ENCODE assay signal across 8 mouse cellular contexts in genomic region chr8:123948942-123949685, GRCm38 (mm10). TPM values are rescaled to one million over a fixed set of nuclear protein-coding genes. Genes with fewer than 3 reads are reported as not detected.
DNase-seq lines count a peak whose midpoint lies in the region; ATAC-seq lines count a peak whose summit lies in the region.

Gene Nup133, minus strand, starts transcription at chr8:123949265.

- H3K27ac ChIP-seq in hindbrain, embryonic 11.5 days (ENCODE audit: low read depth, low read length), result peak within 1 kb of the TSS; percentile 32; the same call in 1 of the 2 replicates

- peak; percentile 99 for DNase-seq in Muller cell, postnatal 12 days (ENCODE audit: inconsistent ontology term)
- peak; percentile 99 for DNase-seq in cerebellum, adult 9-11 months
- DNase-seq in frontal cortex, adult 2 months (ENCODE audit: extremely low spot score in 1 of 2, low spot score in 1 of 2), result peak; percentile 97 to 100
- DNase-seq in hindbrain, embryonic 11.5 days (ENCODE audit: low spot score), result peak; percentile 100
- DNase-seq in layer of hippocampus, postnatal 10 days (ENCODE audit: low spot score in 2 of 2), result peak; percentile 100
- peak; percentile 100 for DNase-seq in lung, postnatal 10 days
- peak; percentile 99 for DNase-seq in ovary, postnatal 36 days (ENCODE audit: low spot score)
- DNase-seq in thymus, postnatal 25 days, result peak; percentile 99

- H3K4me3 ChIP-seq in hindbrain, embryonic 11.5 days (ENCODE audit: low read depth, low read length), result peak within 1 kb of the TSS; percentile 98

- H3K4me2 ChIP-seq in hindbrain, embryonic 11.5 days (replicated peaks; ENCODE audit: low read depth, low read length), result peak within 1 kb of the TSS; percentile 82

- H3K9me3 ChIP-seq in hindbrain, embryonic 11.5 days (ENCODE audit: control insufficient read depth, low read length), result no peaks in the 10 kb centered on the region

- under 1% methylated on average over 77 of the region's 77 CpGs for WGBS in hindbrain, embryonic 11.5 days

- no peaks in the 10 kb centered on the region for H3K27me3 ChIP-seq in hindbrain, embryonic 11.5 days (ENCODE audit: control insufficient read depth, insufficient read depth, low read length)

- peak; percentile 88 for ATAC-seq in hindbrain, embryonic 11.5 days (ENCODE audit: low FRiP score)

- no peaks in the 10 kb centered on the region for H3K36me3 ChIP-seq in hindbrain, embryonic 11.5 days (ENCODE audit: control insufficient read depth, insufficient read depth, low read length)

- 0 out of 2 replicates have a peak, but pooled peaks cover 2% of the 10 kb centered on the region for H3K4me1 ChIP-seq in hindbrain, embryonic 11.5 days (replicated peaks; ENCODE audit: control insufficient read depth, insufficient read depth, low read length)

- H3K9ac ChIP-seq in hindbrain, embryonic 11.5 days (ENCODE audit: low read depth, low read length), result peak within 1 kb of the TSS; percentile 67

RNA-seq across cellular contexts. Expression of gene Nup133, which starts in this region (rescaled TPM):
- polyA plus RNA-seq in frontal cortex, adult 2 months (2012; rRNA removed), result 20.2 and 20.5 TPM in 2 replicates
- polyA plus RNA-seq in hindbrain, embryonic 11.5 days (2014; fragmentation: Nextera tagmentation; extraction: Ambion mirVana), result 50.1 and 52.3 TPM in 2 replicates
- total RNA-seq in layer of hippocampus, postnatal 10 days (2021), result 10 to 100 TPM; 21.5 to 22.4 TPM

Comparison
In these comparisons a context has a peak if more than half of its experiments do, and no peak if none do; other contexts are left out.
1. Peak in every context shown above with its lines: DNase-seq, ATAC-seq, H3K4me3 ChIP-seq and H3K27ac ChIP-seq.